Mouse (Mus musculus) small intestine, adult 2 months (tissue): ENCODE measurements around the gene Arhgap31.

Source experiments
- CTCF ChIP-seq: fragments of 200-500 bp; IDR thresholded peaks from 2 replicates; pipeline ENCODE4 v1.5.1; 2012; ENCODE audit warnings: low read depth, mild to moderate bottlenecking, control low read depth, inconsistent platforms, low read length, moderate library complexity, mixed read lengths; ENCODE audit not compliant: insufficient replicate concordance, insufficient read length; ENCODE audit errors: extremely low read depth
- POLR2A ChIP-seq: fragments of 200-500 bp; IDR thresholded peaks from 2 replicates; pipeline ENCODE4 v1.6.1; 2012; ENCODE audit warnings: low read depth, mild to moderate bottlenecking, control low read depth, inconsistent platforms, low read length, moderate library complexity

GRCm38 (mm10) chr16:38651306-38651705, 61.8 kb downstream of the Arhgap31 start:
- no peak for TF ChIP-seq POLR2A
- no peak for TF ChIP-seq CTCF
